Mouse (Mus musculus) neural tube, embryonic 11.5 days (tissue): ENCODE measurements at regions not wholly inside any gene's neighbourhood (a gene's known extent, or its start where the extent isn't known, plus 50 kb on each side); places are given as distances from the start of the nearest gene placed in this dataset.

Source experiments
- ATAC-seq: fragments of 200-750 bp; cut with Nextera tagmentation; 2 replicates; pipeline ENCODE4 v1.8.0; 2017; ENCODE audit warnings: moderate number of reproducible peaks, mild to moderate bottlenecking, moderate TSS enrichment, moderate library complexity; ENCODE audit not compliant: insufficient read depth, low FRiP score, low TSS enrichment
- DNase-seq: peaks from one replicate; pipeline ENCODE4 v3.0.0-alpha.2; 2015; ENCODE audit warnings: low spot score
- H3K27ac ChIP-seq: fragments of 300-500 bp; sonication (generic); 2 replicates; pipeline ENCODE4 v1.5.1; 2014; ENCODE audit warnings: low read depth, mild to moderate bottlenecking, low read length
- H3K27me3 ChIP-seq: fragments of 300-500 bp; sonication (generic); 2 replicates; pipeline ENCODE4 v1.6.1; 2014; ENCODE audit warnings: mild to moderate bottlenecking, low read length, mixed read lengths; ENCODE audit not compliant: control insufficient read depth, insufficient read depth
- H3K36me3 ChIP-seq: fragments of 300-500 bp; sonication (generic); 2 replicates; pipeline ENCODE4 v1.6.1; 2014; ENCODE audit warnings: mild to moderate bottlenecking, low read length, moderate library complexity, mixed read lengths; ENCODE audit not compliant: control insufficient read depth, insufficient read depth
- H3K4me1 ChIP-seq: fragments of 300-500 bp; sonication (generic); 2 replicates; pipeline ENCODE4 v1.6.1; 2014; ENCODE audit warnings: low read length, mixed read lengths; ENCODE audit not compliant: control insufficient read depth, insufficient read depth
- H3K4me2 ChIP-seq: fragments of 300-500 bp; sonication (generic); 2 replicates; pipeline ENCODE4 v1.6.1; 2014; ENCODE audit warnings: low read depth, mild to moderate bottlenecking, moderate library complexity
- H3K4me3 ChIP-seq: fragments of 300-500 bp; sonication (generic); 2 replicates; pipeline ENCODE4 v1.5.1; 2014; ENCODE audit warnings: low read depth, low read length
- H3K9ac ChIP-seq: fragments of 300-500 bp; sonication (generic); 2 replicates; pipeline ENCODE4 v1.6.1; 2014; ENCODE audit warnings: mild to moderate bottlenecking, low read length
- H3K9me3 ChIP-seq: fragments of 300-500 bp; sonication (generic); 2 replicates; pipeline ENCODE4 v1.6.1; 2016; ENCODE audit warnings: low read length; ENCODE audit not compliant: control insufficient read depth
- WGBS: fragments of 180-500 bp; shearing (Covaris S2); extraction: QIAGEN DNeasy Blood & Tissue Kit; methylation state at CpG from one replicate; pipeline ENCODE4 v1.1.7; 2014; 5-methylcytosine and 5-hydroxymethylcytosine counted together

DNA sequence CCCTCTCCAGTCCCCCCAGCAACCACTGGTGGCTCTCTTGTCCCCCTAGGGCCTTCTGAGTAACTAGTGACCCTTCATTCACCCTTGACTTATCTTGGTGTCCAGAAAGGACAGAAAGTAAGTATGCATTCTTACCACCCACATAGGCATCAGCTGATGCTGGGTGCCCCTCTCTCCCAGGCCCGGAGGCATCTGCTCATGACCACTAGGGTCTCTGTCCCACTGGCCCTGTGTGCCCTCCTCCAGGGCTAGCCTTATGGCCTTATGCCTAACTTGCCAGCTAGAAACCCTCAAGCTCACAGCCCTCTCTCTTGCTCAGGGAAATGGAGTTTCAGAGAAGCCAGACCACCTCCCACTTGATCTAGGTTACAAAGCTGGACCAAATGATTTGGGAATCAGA is 89.2 kb upstream of the Unc5b start:
- WGBS = 91% methylated on average over 1 of the region's 1 CpGs
- Histone ChIP-seq H3K36me3 (no peaks in the 10 kb centered on the region), H3K27me3 (no peaks in the 10 kb centered on the region), H3K9ac (no peak overlapping the region), H3K4me1 (peaks cover 5% of the 10 kb centered on the region; the same call in 1 of the 2 replicates), H3K4me3 (no peak overlapping the region), H3K27ac (no peak overlapping the region), H3K4me2 (no peak overlapping the region), H3K9me3 (no peaks in the 10 kb centered on the region)
- ATAC-seq (no peak), DNase-seq (no peak)

DNA sequence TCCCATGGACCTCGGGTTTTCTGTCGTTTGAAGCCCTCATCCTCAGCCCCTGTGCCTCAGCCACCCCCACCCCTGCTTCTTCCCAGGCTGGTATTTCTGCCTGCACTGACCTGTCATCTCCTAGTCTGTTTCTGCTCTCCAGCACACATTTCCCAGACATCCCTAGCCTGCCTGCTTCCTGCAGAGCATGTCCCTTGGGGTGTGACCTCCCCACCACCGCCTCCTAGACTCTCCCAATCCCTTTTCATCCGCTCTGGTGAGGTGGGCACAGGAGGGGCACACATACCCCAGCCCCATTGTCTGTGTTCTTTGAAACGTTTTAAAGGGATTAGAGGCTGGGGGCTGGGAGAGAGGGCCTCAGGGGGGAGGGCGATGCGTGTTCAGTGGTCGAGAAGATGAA is 86.6 kb upstream of the Unc5b start:
- Histone ChIP-seq H3K9ac (no peak overlapping the region), H3K4me3 (no peak overlapping the region)

GRCm38 (mm10) chr10:60914391-60914790 is 83.0 kb upstream of the Unc5b start:
- Histone ChIP-seq H3K27ac (no peak overlapping the region), H3K4me1 (peaks cover 5% of the 10 kb centered on the region; the same call in 1 of the 2 replicates), H3K9ac (no peak overlapping the region), H3K4me2 (no peak overlapping the region), H3K27me3 (no peaks in the 10 kb centered on the region), H3K9me3 (no peaks in the 10 kb centered on the region), H3K4me3 (no peak overlapping the region), H3K36me3 (no peaks in the 10 kb centered on the region)
- ATAC-seq (no peak), DNase-seq (no peak)
- WGBS = 30% methylated on average over 7 of the region's 7 CpGs

More for the DNA sequence above, 86.6 kb upstream of the Unc5b start:
- 25% methylated on average over 8 of the region's 8 CpGs for WGBS
- ATAC-seq (no peak), DNase-seq (no peak)
- peaks cover 5% of the 10 kb centered on the region; the same call in 1 of the 2 replicates for H3K4me1 ChIP-seq
- no peak overlapping the region for H3K27ac ChIP-seq
- H3K4me2 ChIP-seq = no peak overlapping the region
- no peaks in the 10 kb centered on the region for H3K27me3 ChIP-seq
- no peaks in the 10 kb centered on the region for H3K36me3 ChIP-seq
- H3K9me3 ChIP-seq = no peaks in the 10 kb centered on the region

DNA sequence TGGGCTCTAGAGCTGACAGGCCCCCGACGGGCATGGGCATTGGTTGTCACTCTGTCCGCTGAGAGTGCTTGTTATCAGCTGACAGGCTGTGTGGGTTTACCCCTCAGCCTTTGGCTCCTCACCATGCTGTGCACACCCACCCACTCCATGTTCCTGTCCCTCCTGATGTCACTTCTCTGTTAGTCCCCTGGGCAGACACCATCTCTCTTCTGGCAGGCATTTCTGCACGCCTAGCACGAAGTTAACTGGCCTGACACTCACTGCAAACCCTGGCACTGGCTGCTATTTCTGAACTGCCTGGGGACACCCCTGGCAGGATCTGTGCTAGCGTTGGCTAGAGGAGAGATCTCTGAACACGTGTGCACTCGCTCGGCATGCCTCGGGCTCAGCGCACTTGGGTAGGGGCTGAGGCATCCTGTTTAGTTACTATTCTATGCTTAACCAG is 82.1 kb upstream of the Unc5b start:
- no peak overlapping the region for H3K9ac ChIP-seq
- H3K36me3 ChIP-seq = no peaks in the 10 kb centered on the region
- no peaks in the 10 kb centered on the region for H3K9me3 ChIP-seq
- no peak for DNase-seq
- no peak for ATAC-seq
- no peaks in the 10 kb centered on the region for H3K27me3 ChIP-seq
- no peak overlapping the region for H3K27ac ChIP-seq
- peaks cover 5% of the 10 kb centered on the region; the same call in 1 of the 2 replicates for H3K4me1 ChIP-seq
- WGBS = 89% methylated on average over 11 of the region's 11 CpGs
- no peak overlapping the region for H3K4me2 ChIP-seq
- no peak overlapping the region for H3K4me3 ChIP-seq

DNA sequence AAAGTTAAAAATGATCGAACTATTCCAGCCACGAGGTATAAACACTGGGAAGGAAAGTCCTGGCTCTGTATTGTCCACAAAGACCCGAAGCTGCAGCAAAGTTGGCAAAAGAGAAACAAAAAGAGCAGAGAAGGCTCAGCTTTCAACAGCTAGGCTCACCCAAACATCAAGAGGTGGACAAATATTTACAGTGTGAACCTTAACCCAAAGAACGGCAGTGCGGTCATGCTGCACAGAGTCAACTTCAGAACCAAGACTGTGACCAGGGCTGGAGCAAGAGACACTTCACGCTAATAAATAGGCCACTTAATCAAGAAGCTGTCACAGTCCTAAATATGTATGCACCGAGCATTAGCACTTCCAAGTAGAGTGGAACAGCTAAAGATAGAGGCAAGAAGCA is 73.0 kb upstream of the Unc5b start:
- WGBS = 69% methylated on average over 7 of the region's 7 CpGs
- Histone ChIP-seq H3K27ac (no peak overlapping the region), H3K9me3 (no peaks in the 10 kb centered on the region)

GRCm38 (mm10) chr10:60900992-60901391 is 69.6 kb upstream of the Unc5b start:
- H3K9me3 ChIP-seq = no peaks in the 10 kb centered on the region
- WGBS = 83% methylated on average over 2 of the region's 2 CpGs
- H3K4me2 ChIP-seq = no peak overlapping the region
- no peak overlapping the region for H3K27ac ChIP-seq
- H3K9ac ChIP-seq = no peak overlapping the region
- H3K36me3 ChIP-seq = no peaks in the 10 kb centered on the region
- no peaks in the 10 kb centered on the region for H3K27me3 ChIP-seq
- no peaks in the 10 kb centered on the region for H3K4me1 ChIP-seq
- no peak overlapping the region for H3K4me3 ChIP-seq
- ATAC-seq (no peak), DNase-seq (no peak)

More for the DNA sequence above, 73.0 kb upstream of the Unc5b start:
- no peak overlapping the region for H3K4me2 ChIP-seq
- H3K36me3 ChIP-seq = no peaks in the 10 kb centered on the region
- no peak for DNase-seq
- no peaks in the 10 kb centered on the region for H3K4me1 ChIP-seq
- no peak for ATAC-seq
- no peaks in the 10 kb centered on the region for H3K27me3 ChIP-seq
- no peak overlapping the region for H3K9ac ChIP-seq
- H3K4me3 ChIP-seq = no peak overlapping the region

DNA sequence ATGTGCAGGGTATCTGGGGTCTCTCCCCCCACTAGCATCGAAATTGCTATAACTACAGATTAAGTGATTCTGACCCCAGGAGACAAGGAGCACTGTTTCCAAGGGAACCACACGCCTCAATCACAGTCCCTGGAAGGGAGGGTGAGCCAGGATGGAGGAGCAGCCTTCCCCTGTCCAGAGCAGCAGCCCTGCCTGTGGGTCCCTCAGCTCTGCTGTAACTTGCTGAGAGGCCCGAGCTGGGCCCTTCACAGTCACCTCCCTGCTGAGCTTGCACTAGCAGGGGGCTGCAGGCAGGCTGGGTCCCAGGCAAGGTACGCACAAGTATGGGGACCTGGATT is 62.4 kb upstream of the Unc5b start:
- no peak overlapping the region for H3K4me3 ChIP-seq
- 37% methylated on average over 4 of the region's 4 CpGs for WGBS
- H3K4me1 ChIP-seq = peaks cover 4% of the 10 kb centered on the region; the same call in 1 of the 2 replicates
- no peaks in the 10 kb centered on the region for H3K9me3 ChIP-seq
- no peaks in the 10 kb centered on the region for H3K27me3 ChIP-seq
- DNase-seq (peak; percentile 43), ATAC-seq (0 out of 2 replicates have a peak, but pooled peaks have one; percentile 58)
- no peak overlapping the region for H3K9ac ChIP-seq
- no peak overlapping the region for H3K27ac ChIP-seq
- no peaks in the 10 kb centered on the region for H3K36me3 ChIP-seq
- no peak overlapping the region for H3K4me2 ChIP-seq

DNA sequence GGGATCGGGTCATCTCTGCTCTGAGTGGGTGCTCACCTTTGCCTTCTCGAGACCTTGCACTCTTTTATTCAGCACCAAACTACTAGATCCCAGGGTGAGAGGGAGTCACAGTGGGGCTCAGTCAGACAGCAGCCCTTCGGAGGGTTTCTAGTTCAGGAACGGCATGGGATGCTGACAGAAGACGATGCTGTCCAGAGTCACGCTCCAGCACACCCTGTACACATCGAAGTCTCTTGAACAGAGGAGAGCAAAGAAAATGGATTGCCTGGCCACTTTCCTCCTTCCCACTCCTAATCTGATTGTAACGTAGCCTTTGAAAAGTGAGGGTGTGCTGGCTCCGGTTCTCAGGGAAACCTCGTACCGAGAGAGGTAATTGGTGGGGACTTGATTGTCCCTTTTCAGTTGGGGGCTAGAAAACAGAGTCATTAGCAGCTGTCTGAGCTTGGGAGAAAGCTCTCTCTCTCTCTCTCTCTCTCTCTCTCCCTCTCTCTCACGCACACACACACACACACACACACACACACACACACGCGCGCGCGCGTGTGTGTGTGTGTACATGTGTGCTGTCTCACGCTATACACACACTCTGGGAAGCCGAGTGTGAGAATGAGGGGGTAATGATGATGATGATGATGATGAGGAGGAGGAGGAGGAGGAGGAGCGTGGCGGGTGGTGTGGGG is 61.9 kb upstream of the Unc5b start:
- 56% methylated on average over 22 of the region's 22 CpGs for WGBS
- H3K9ac ChIP-seq = no peak overlapping the region
- no peak for DNase-seq
- no peak overlapping the region for H3K27ac ChIP-seq
- H3K27me3 ChIP-seq = no peaks in the 10 kb centered on the region
- H3K4me2 ChIP-seq = no peak overlapping the region
- no peak for ATAC-seq
- H3K9me3 ChIP-seq = no peaks in the 10 kb centered on the region
- no peaks in the 10 kb centered on the region for H3K36me3 ChIP-seq
- H3K4me3 ChIP-seq = no peak overlapping the region
- H3K4me1 ChIP-seq = peaks cover 4% of the 10 kb centered on the region; the same call in 1 of the 2 replicates

GRCm38 (mm10) chr10:60892730-60893129 is 61.3 kb upstream of the Unc5b start:
- no peak overlapping the region for H3K9ac ChIP-seq
- no peak for DNase-seq
- H3K4me1 ChIP-seq = peaks cover 4% of the 10 kb centered on the region; the same call in 1 of the 2 replicates
- H3K4me2 ChIP-seq = no peak overlapping the region
- H3K9me3 ChIP-seq = no peaks in the 10 kb centered on the region
- H3K36me3 ChIP-seq = no peaks in the 10 kb centered on the region
- WGBS = 43% methylated on average over 4 of the region's 4 CpGs
- no peak overlapping the region for H3K4me3 ChIP-seq
- no peak for ATAC-seq
- H3K27me3 ChIP-seq = no peaks in the 10 kb centered on the region
- H3K27ac ChIP-seq = no peak overlapping the region
